Mouse (Mus musculus): ENCODE results near the gene Klf15.

DNA sequence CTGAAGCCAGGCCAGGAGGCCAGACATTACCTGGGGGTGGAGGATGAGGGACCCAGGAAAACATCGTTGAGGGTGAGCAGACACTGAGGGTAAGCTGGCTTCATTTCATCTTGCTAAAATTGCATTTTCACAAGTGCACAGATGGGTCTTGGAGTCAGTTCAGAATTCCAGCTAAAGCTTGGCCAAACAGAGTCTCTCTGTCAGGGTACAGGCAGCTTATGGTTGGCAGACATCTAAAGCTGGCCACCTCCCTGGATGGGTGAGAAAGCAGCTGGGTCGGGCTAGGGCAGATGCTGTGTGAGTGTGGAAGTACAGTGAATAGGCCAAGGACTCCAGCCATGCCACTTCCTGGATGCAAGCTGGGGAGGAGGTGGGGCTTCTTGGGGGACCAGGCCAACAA is 28.6 kb downstream of the Klf15 start:
- TF ChIP-seq POLR2A (IDR thresholded peaks at IDR 0.05; ENCODE audit: borderline replicate concordance, insufficient read depth, low read length), result no peak
- no peak for TF ChIP-seq CTCF (IDR thresholded peaks at IDR 0.05; ENCODE audit: borderline replicate concordance, insufficient read depth, low read depth, low read length)

All from cerebellum, adult 2 months (tissue).